Mouse (Mus musculus) left cerebral cortex, adult 2 months (tissue): ENCODE measurements around the gene Atg2b. TPM values are rescaled to one million over a fixed set of nuclear protein-coding genes. Genes with fewer than 3 reads are reported as not detected.
A peak's percentile ranks its signal among the peaks of the same experiment; 100 is the strongest.

Experiments
- DNase-seq, 2 experiments: peaks; one replicate each; pipeline ENCODE4 v3.0.0; 2021 to 2022; ENCODE audit warnings: low spot score in 2 of 2, mixed read lengths in 1 of 2; ENCODE audit errors: extremely low spot score in 1 of 2
- H3K27ac ChIP-seq: fragments of 200-600 bp; 2 replicates; pipeline ENCODE4 v1.8.1; 2022
- H3K4me3 ChIP-seq: fragments of 200-600 bp; 2 replicates; pipeline ENCODE4 v1.8.1; 2022
- CTCF ChIP-seq: fragments of 200-600 bp; IDR thresholded peaks from 2 replicates; pipeline ENCODE4 v1.8.1; 2022; ENCODE audit warnings: antibody characterized with exemption, mild to moderate bottlenecking, moderate library complexity
- intact Hi-C: fragments of 180-260 bp; cut with DNase I; formaldehyde crosslinking; loops from one replicate; pipeline ENCODE4 v1.15.1; 2025
- total RNA-seq, 2 experiments: library from RNA; stranded (reverse); gene quantifications; 2 replicates each; pipeline ENCODE4 v1.2.3; 2021

The Atg2b gene
- total RNA-seq, 2 experiments from 2014 or later: 50.1 to 50.3 TPM

DNA sequence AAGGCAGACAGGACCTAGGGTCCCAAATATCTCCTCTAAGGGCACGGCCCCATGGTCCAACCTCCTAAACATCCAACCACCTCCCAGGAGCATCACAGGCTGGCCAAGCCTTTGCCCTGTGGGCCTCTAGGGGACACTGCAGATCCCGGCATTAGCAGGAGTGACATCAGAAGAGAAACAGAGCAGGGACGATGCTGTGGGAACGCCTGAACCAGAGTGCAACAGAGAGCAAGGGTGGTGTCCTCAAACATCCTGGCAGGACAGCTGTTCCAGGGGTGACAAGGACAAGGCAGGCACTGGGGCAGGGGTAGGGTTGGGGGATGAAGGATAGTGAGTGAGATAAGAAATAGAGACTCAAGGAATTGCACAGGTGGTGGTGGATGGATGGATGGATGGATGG is 78.1 kb downstream of the Atg2b start:
- intact Hi-C loops: no loop called here
- TF ChIP-seq CTCF: no peak
- Histone ChIP-seq H3K27ac (no peak overlapping the region), H3K4me3 (no peak overlapping the region)
- DNase-seq: no peak

GRCm38 (mm10) chr12:105605212-105605611 is 79.8 kb downstream of the Atg2b start:
- no peak for TF ChIP-seq CTCF
- DNase-seq: no peak
- intact Hi-C loops: no loop called here
- no peak overlapping the region for H3K27ac ChIP-seq
- H3K4me3 ChIP-seq: no peak overlapping the region

DNA sequence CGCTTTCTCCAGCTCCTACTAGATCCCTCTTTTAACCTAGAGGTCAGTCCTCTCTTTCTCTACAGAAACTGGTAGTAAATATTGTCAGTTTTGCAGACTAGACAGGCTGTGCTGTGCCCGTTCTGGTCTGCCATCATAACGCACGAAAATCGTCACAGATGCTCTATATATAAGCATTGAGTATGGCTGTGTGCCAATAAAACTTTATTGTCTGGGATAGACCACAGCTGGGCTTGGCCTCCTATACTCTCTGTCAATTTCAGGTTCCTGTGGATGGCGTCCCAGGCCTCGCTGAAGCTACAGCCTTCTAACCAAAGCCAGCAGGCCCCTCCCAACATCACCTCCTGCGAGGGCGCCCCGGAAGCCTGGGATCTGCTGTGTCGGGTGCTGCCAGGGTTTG is 81.1 kb downstream of the Atg2b start:
- no peak for DNase-seq
- Histone ChIP-seq H3K27ac (no peak overlapping the region), H3K4me3 (no peak overlapping the region)
- intact Hi-C loops: no loop called here
- TF ChIP-seq CTCF: no peak

DNA sequence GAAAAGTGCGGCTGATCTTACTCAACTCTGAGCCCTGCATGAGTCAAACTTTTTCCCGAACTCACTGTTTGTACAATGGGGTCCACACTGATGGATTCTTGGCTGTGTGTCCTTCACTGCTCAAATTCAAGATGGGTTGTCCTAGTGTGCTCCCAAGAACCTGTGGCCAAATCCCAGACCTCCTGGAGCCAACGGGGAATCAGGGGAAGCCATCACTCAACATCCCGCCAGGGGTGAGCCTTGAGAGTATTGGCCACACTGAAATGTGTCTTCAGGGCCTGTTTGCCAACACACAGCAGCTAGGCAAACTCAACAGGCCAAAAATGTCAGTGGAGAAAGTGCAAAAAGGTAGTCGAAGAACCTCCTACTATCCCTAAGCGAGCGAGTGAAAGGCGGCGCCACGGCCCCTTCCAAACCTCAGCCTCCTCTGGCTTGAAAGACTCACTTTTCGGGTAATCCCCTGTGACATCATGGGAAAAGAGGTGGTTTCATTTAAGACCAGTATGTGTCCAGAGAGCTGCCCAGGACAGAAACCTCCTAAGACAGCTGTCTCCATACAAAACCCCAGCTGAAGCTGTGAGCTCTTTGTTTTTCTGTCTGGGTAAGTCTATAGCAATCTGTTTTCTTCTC is 82.3 kb downstream of the Atg2b start, which contains the start of gene Bdkrb1:
TSS of gene Bdkrb1 (plus strand) at position 505 of the 630 bp plus-strand sequence.
- intact Hi-C loops: no loop called here
- no peak within 1 kb of the TSS for H3K27ac ChIP-seq
- no peak within 1 kb of the TSS for H3K4me3 ChIP-seq
- DNase-seq: no peak
- no peak for TF ChIP-seq CTCF

DNA sequence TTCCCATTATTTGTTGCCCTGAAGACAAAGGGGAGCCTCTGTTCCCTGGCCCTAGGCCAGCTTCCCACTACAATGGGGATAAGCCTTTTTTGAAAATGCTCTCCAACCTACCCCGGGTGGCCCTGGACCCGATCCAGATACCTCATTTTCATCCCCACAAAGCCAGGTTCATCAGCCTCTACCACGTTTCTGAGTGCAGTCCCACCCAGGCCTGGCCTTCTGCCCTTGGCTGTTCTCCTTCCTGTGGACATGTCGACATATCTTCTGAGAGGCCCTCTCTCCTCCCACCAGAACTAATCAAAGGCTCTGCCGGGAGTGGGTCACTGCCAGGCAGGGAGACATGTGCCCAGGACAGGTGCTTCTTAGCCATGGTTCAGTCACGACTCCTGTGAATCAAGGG is 83.4 kb downstream of the Atg2b start:
- no peak overlapping the region for H3K27ac ChIP-seq
- TF ChIP-seq CTCF: no peak
- intact Hi-C loops: no loop called here
- DNase-seq: no peak
- no peak overlapping the region for H3K4me3 ChIP-seq

- no peak for DNase-seq
- intact Hi-C loops: no loop called here
- TF ChIP-seq CTCF: no peak
- Histone ChIP-seq H3K27ac (no peak overlapping the region), H3K4me3 (no peak overlapping the region)
Measured at GRCm38 (mm10) chr12:105599098-105599497, 85.9 kb downstream of the Atg2b start.

GRCm38 (mm10) chr12:105598503-105598902 is 86.5 kb downstream of the Atg2b start:
- DNase-seq: no peak

GRCm38 (mm10) chr12:105597135-105597534 is 87.9 kb downstream of the Atg2b start:
- no peak for DNase-seq
- TF ChIP-seq CTCF: no peak
- intact Hi-C loops: no loop called here
- Histone ChIP-seq H3K4me3 (no peak overlapping the region), H3K27ac (no peak overlapping the region)

More at GRCm38 (mm10) chr12:105598503-105598902, 86.5 kb downstream of the Atg2b start:
- no peak overlapping the region for H3K4me3 ChIP-seq
- intact Hi-C loops: no loop called here
- H3K27ac ChIP-seq: no peak overlapping the region
- TF ChIP-seq CTCF: no peak

DNA sequence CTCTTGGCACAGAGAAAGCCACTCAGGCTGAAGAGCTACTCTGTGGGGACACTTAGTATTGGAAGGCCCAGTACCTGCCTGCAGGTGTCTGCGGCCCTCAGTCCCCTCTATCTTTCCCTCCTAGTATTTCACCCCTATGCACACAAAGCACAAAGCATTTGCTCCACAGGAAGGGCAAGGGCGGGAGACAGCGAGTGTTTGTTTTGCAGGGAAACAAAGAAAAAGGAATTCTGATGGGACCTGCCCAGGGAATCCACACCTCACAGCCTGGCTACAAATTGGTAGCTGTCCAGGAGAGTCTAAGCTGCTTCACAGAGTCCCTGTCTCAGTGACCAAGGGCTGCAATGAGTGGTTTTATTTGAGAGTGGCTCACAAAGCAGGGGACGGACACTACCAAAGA is 91.5 kb downstream of the Atg2b start:
- no peak overlapping the region for H3K27ac ChIP-seq
- H3K4me3 ChIP-seq: no peak overlapping the region
- DNase-seq: no peak
- intact Hi-C loops: no loop called here
- no peak for TF ChIP-seq CTCF

GRCm38 (mm10) chr12:105592361-105592761 is 92.7 kb downstream of the Atg2b start:
- intact Hi-C loops: no loop called here

DNA sequence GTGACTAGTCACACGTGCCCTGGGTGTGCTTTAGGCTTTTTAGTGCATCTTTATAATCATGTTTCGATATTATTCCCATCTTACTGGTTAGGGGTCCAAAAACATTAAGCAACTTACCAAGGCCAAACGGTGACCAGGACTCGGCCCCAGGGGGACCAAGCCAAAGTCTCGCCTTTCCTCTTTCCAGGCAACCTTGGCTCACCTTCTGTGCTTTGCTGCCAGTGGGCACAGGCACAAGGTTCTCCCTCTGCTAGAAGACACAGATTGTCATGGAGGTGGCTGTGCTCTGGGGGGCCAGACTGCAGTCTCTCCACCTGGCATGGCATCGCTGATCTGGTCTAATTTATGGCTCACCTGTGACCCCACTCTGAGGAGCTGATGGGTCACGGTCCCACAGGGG is 94.2 kb downstream of the Atg2b start:
- intact Hi-C loops: no loop called here
- H3K27ac ChIP-seq: no peak overlapping the region
- no peak overlapping the region for H3K4me3 ChIP-seq
- DNase-seq: no peak
- TF ChIP-seq CTCF: no peak

More at GRCm38 (mm10) chr12:105592361-105592761, 92.7 kb downstream of the Atg2b start:
- no peak for TF ChIP-seq CTCF
- no peak for DNase-seq
- Histone ChIP-seq H3K4me3 (no peak overlapping the region), H3K27ac (no peak overlapping the region)

DNA sequence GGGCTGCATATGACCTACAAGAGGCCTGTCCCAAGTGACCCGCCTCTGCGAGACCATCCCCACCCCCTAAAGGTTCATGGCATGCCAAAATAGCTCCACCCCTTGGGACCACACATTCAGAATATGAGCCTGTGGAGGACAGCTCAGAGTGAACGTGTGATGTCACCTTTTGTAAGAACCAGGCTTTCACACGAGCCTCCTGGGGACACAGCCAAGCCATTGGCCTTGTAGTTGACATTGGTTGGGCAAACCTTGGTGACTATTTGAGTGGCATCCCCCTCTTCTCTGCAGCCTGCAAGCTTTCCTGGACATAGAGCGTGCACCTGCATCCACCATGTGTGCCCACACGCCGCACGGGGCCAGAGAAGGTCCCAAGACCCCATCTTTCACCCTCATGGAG is 97.5 kb downstream of the Atg2b start:
- intact Hi-C loops: loop anchor here (5.0 to 10.0 kb wide), 2 partner anchors 155 to 533 kb away; no protein-coding TSS in a partner anchor
- H3K27ac ChIP-seq: no peak overlapping the region
- no peak for DNase-seq
- no peak overlapping the region for H3K4me3 ChIP-seq
- no peak for TF ChIP-seq CTCF

DNA sequence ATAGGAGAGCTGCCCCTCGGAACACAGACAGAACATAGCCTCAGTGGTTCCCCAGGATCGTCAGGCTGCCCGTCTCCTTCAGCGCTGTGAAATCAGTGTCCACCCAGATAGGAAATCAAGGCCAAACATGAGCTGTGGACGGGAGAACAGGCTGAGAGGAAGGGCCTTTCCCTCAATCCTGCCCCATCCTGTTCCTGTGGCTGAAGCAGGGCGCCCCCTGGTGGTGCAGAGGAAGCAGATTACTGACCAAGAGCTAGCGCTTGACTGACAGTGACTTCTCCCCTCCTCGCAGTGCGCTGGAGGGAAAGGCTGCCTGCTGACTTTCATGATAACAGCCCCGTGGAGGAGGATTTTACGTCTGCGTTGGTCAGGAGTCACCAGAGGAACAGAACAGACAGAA is 100.2 kb downstream of the Atg2b start:
- TF ChIP-seq CTCF: peak; percentile 91
- intact Hi-C loops: loop anchor here (1.0 to 10.0 kb wide), 3 partner anchors 87 to 530 kb away; no protein-coding TSS in a partner anchor
- H3K4me3 ChIP-seq: no peak overlapping the region
- H3K27ac ChIP-seq: no peak overlapping the region
- DNase-seq: peak; percentile 69 to 74
